Mouse (Mus musculus) kidney, adult 11 months (tissue): ENCODE data around the gene Brinp3.

Source experiments
- DNase-seq: peaks from one replicate; pipeline ENCODE4 v3.0.0; 2022

Brinp3 gene

DNA sequence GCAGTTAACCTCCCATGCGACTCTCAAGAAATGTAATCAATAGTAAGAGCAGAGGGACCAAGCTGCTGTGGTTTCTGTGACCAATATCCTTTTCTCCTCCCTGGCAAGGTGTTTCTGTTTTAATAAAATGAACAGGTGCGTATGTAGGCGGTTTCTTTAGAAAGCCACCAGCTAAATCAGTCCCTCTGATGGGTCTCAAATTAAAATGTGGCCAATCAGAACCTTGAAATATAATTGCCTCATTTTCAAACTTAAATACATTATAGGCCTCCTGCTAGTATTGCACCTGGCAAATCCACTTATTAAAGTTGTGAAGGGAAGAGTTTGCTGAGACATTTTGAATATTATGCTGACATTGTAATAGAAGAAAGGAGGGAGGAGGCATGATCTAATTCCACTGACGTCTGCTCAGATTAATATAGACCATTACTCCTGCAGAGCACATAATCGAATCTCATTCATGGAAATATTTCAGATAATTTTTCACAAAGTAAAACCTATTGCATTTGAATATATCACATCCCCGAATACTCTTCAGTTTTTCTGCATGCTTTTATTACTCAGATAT, 305.5 kb downstream of the Brinp3 start:
- no peak for DNase-seq

GRCm38 (mm10) chr1:146801821-146802220, 307.3 kb downstream of the Brinp3 start:
- no peak for DNase-seq

DNA sequence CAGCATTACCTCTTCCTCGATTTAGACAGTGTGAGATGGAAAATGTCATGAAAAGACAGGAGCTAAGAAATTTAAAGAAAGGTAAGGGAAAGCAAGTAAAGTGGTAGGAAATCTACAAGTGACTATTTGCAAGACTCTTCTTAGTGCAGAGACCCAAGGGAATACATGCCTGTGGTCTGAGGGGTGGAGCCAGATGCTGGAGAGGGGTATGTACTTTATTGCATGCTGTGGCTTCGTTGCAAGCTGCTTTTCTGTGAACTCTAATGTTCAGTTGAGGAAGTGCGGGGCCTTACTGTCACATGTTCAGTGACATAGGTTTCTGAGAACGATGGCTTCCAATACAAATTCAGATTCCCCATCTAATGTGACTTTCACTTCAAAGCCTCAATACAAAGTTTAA, 313.2 kb downstream of the Brinp3 start:
- no peak for DNase-seq

DNA sequence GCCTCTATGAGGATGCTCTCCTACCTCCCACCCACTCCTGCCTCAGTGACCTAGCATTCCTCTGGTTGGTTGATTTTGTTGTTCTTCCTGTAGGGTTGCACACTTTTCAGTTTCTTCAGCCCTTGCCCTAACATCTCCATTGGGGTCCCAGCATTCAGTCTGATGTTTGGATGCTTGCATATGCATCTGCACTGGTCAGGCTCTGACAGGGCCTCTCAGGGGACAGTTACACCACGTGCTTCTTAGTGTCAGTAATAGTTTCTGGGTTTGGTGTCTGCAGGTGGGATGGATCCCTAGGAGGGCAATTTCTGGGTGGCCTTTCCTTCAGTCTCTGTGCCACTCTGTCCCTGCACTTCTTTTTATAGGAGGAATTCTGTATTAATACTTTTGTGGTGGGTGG, 339.3 kb downstream of the Brinp3 start:
- DNase-seq: no peak

- DNase-seq: no peak
Measured at GRCm38 (mm10) chr1:146844087-146844486, 349.5 kb downstream of the Brinp3 start.

DNA sequence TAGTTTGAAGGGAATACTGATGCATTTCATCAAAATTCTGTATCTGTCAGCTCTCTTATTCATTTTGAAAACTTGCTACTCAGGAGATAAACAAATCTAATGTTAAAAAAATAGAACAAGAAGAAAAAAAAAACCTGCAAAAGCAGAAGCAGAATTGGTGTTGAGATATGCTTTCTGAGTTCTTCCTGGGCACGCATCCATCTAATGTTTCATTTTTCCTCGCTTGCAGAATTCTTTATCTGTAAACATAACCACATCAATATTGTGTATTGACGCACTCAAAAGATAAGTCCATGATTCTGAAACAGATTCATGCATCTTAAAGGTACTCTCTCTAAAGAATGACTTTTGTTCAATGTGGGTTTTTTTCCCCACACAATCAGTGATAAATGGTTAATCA, 354.3 kb downstream of the Brinp3 start:
- no peak for DNase-seq

GRCm38 (mm10) chr1:146850147-146850546, 355.6 kb downstream of the Brinp3 start:
- no peak for DNase-seq

GRCm38 (mm10) chr1:146898636-146899035, 404.1 kb downstream of the Brinp3 start:
- DNase-seq: no peak

DNA sequence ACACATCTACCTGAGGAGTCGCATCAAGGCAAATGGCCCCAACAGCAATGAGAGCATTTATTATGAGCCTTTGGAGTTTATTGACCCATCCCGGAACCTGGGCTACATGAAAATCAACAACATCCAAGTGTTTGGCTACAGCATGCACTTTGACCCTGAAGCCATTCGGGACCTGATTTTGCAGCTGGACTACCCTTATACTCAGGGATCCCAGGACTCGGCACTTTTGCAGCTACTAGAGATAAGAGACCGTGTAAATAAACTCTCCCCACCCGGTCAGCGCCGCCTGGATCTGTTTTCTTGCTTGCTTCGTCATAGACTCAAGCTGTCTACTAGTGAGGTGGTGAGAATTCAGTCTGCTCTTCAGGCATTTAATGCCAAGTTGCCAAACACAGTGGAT, 407.1 kb downstream of the Brinp3 start:
- DNase-seq: no peak

GRCm38 (mm10) chr1:146939463-146940389, 445.2 kb downstream of the Brinp3 start:
- no peak for DNase-seq
